Mouse (Mus musculus) neural tube, embryonic 13.5 days (tissue): ENCODE data around the gene Lpin3. TPM values are rescaled to one million over a fixed set of nuclear protein-coding genes. Genes with fewer than 3 reads are reported as not detected.

Experiments
- ATAC-seq: fragments of 200-750 bp; cut with Nextera tagmentation; 2 replicates; pipeline ENCODE4 v1.8.0; 2017; ENCODE audit warnings: low read depth, mild to moderate bottlenecking, moderate TSS enrichment, moderate library complexity
- H3K27ac ChIP-seq: fragments of 300-500 bp; sonication (generic); replicated peaks from 2 replicates; pipeline ENCODE4 v1.5.1; 2015; ENCODE audit warnings: moderate library complexity, mild to moderate bottlenecking, inconsistent platforms
- H3K27me3 ChIP-seq: fragments of 300-500 bp; sonication (generic); 2 replicates; pipeline ENCODE4 v1.6.1; 2015; ENCODE audit warnings: mild to moderate bottlenecking, inconsistent platforms
- H3K36me3 ChIP-seq: fragments of 300-500 bp; sonication (generic); 2 replicates; pipeline ENCODE4 v1.6.1; 2015; ENCODE audit warnings: mild to moderate bottlenecking, inconsistent platforms
- H3K4me1 ChIP-seq: fragments of 300-500 bp; sonication (generic); replicated peaks from 2 replicates; pipeline ENCODE4 v1.6.1; 2015; ENCODE audit warnings: inconsistent platforms
- H3K4me2 ChIP-seq: fragments of 300-500 bp; sonication (generic); 2 replicates; pipeline ENCODE4 v1.6.1; 2015; ENCODE audit warnings: inconsistent platforms, mild to moderate bottlenecking, moderate library complexity
- H3K4me3 ChIP-seq: fragments of 300-500 bp; sonication (generic); 2 replicates; pipeline ENCODE4 v1.5.1; 2015; ENCODE audit warnings: mild to moderate bottlenecking, inconsistent platforms
- H3K9ac ChIP-seq: fragments of 300-500 bp; sonication (generic); 2 replicates; pipeline ENCODE4 v1.6.1; 2015; ENCODE audit warnings: moderate library complexity, mild to moderate bottlenecking, inconsistent platforms
- H3K9me3 ChIP-seq: fragments of 300-500 bp; sonication (generic); 2 replicates; pipeline ENCODE4 v1.6.1; 2016; ENCODE audit warnings: inconsistent platforms
- WGBS: fragments of 180-500 bp; shearing (Covaris S2); methylation state at CpG from one replicate; pipeline ENCODE4 v1.1.7; 2015; 5-methylcytosine and 5-hydroxymethylcytosine counted together
- polyA plus RNA-seq: library from polyadenylated mRNA; unstranded; fragments of >200 nt; fragmentation: Nextera tagmentation; extraction: Ambion mirVana; gene quantifications from 2 replicates; pipeline ENCODE4 v1.2.1, GENCODE M21; 2015

Lpin3 gene
- 0.29 and 0.41 TPM in 2 replicates for polyA plus RNA-seq

- no peak for ATAC-seq
- Histone ChIP-seq H3K9ac (no peak within 1 kb of the TSS), H3K27me3 (no peaks in the 10 kb centered on the region), H3K4me2 (no peak within 1 kb of the TSS), H3K27ac (no peak within 1 kb of the TSS), H3K36me3 (no peaks in the 10 kb centered on the region), H3K4me3 (no peak within 1 kb of the TSS), H3K9me3 (peaks cover 5% of the 10 kb centered on the region; the same call in 1 of the 2 replicates), H3K4me1 (no peaks in the 10 kb centered on the region)
- 68% methylated on average over 13 of the region's 13 CpGs for WGBS
Measured at GRCm38 (mm10) chr2:160880453-160881195, at the start of gene Lpin3. Gene Lpin3, plus strand, starts transcription at chr2:160880670.

DNA sequence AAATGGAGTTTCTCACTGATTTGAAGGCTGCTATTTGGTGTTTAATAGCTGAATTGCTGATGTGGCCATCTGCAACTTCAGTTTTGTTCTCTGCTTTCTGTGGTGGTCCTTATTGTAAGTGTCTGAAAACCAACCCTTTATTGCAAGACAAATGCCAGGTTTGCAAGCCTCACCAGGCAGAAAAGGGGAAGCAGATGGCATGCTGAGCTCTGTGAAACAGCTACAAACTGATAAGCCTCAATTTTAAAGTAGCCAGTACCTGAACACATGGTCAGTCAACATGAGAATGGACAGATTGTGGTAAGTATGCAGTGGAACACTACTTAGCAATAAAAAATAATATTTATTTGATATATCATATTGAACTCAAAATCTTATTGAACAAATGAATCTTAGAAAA, 39.6 kb upstream of the Lpin3 start:
- no peak for ATAC-seq
- no peaks in the 10 kb centered on the region for H3K27me3 ChIP-seq

GRCm38 (mm10) chr2:160847664-160848063, 32.8 kb upstream of the Lpin3 start:
- Histone ChIP-seq H3K4me1 (no peaks in the 10 kb centered on the region), H3K27me3 (no peaks in the 10 kb centered on the region), H3K4me3 (no peak overlapping the region), H3K27ac (no peak overlapping the region), H3K4me2 (no peak overlapping the region), H3K36me3 (no peaks in the 10 kb centered on the region), H3K9me3 (no peaks in the 10 kb centered on the region), H3K9ac (no peak overlapping the region)
- ATAC-seq, result no peak
- 80% methylated on average over 1 of the region's 1 CpGs for WGBS

More for the DNA sequence above, 39.6 kb upstream of the Lpin3 start:
- Histone ChIP-seq H3K9me3 (no peaks in the 10 kb centered on the region), H3K36me3 (no peaks in the 10 kb centered on the region), H3K4me3 (no peak overlapping the region), H3K27ac (no peak overlapping the region), H3K4me1 (no peaks in the 10 kb centered on the region), H3K9ac (no peak overlapping the region), H3K4me2 (no peak overlapping the region)

GRCm38 (mm10) chr2:160848186-160848585, 32.3 kb upstream of the Lpin3 start:
- Histone ChIP-seq H3K4me2 (no peak overlapping the region), H3K4me3 (no peak overlapping the region), H3K9ac (no peak overlapping the region), H3K36me3 (no peaks in the 10 kb centered on the region), H3K27ac (no peak overlapping the region), H3K4me1 (no peaks in the 10 kb centered on the region), H3K27me3 (no peaks in the 10 kb centered on the region), H3K9me3 (no peaks in the 10 kb centered on the region)
- no peak for ATAC-seq
- 95% methylated on average over 2 of the region's 2 CpGs for WGBS

GRCm38 (mm10) chr2:160849617-160850240, 30.7 kb upstream of the Lpin3 start:
- Histone ChIP-seq H3K4me3 (no peak overlapping the region), H3K27ac (no peak overlapping the region), H3K36me3 (no peaks in the 10 kb centered on the region), H3K27me3 (no peaks in the 10 kb centered on the region), H3K4me2 (no peak overlapping the region), H3K9me3 (no peaks in the 10 kb centered on the region), H3K4me1 (no peaks in the 10 kb centered on the region), H3K9ac (no peak overlapping the region)
- ATAC-seq, result no peak
- WGBS, result 86% methylated on average over 3 of the region's 3 CpGs

- no peaks in the 10 kb centered on the region for H3K9me3 ChIP-seq
- no peaks in the 10 kb centered on the region for H3K36me3 ChIP-seq
- ATAC-seq, result no peak
- H3K4me2 ChIP-seq, result no peak overlapping the region
- H3K4me3 ChIP-seq, result no peak overlapping the region
- no peak overlapping the region for H3K9ac ChIP-seq
- 80% methylated on average over 3 of the region's 3 CpGs for WGBS
- no peaks in the 10 kb centered on the region for H3K27me3 ChIP-seq
- no peaks in the 10 kb centered on the region for H3K4me1 ChIP-seq
- no peak overlapping the region for H3K27ac ChIP-seq
Measured at GRCm38 (mm10) chr2:160850360-160850759, 30.1 kb upstream of the Lpin3 start.

DNA sequence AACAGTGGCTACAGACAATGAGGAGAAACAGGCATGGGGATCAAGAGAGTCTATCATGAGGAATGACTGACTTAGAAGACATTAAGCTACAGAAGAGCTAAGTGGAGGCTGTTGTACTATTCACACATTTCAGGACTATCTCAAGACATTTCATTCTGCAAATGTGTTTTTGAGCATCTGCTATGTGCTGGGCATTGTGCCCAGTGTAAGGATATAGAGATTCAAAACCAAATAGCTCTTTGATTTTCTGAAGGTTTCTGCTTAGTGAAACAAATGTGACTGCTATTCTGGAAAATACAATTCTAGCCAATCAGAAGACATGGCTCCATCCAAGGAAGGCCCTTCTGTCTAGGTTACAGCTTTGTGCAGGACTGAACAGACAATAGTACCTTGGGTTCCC, 25.8 kb upstream of the Lpin3 start:
- Histone ChIP-seq H3K4me1 (no peaks in the 10 kb centered on the region), H3K4me2 (no peak overlapping the region), H3K36me3 (no peaks in the 10 kb centered on the region), H3K27me3 (no peaks in the 10 kb centered on the region), H3K9me3 (no peaks in the 10 kb centered on the region), H3K4me3 (no peak overlapping the region), H3K27ac (no peak overlapping the region), H3K9ac (no peak overlapping the region)
- ATAC-seq, result no peak

DNA sequence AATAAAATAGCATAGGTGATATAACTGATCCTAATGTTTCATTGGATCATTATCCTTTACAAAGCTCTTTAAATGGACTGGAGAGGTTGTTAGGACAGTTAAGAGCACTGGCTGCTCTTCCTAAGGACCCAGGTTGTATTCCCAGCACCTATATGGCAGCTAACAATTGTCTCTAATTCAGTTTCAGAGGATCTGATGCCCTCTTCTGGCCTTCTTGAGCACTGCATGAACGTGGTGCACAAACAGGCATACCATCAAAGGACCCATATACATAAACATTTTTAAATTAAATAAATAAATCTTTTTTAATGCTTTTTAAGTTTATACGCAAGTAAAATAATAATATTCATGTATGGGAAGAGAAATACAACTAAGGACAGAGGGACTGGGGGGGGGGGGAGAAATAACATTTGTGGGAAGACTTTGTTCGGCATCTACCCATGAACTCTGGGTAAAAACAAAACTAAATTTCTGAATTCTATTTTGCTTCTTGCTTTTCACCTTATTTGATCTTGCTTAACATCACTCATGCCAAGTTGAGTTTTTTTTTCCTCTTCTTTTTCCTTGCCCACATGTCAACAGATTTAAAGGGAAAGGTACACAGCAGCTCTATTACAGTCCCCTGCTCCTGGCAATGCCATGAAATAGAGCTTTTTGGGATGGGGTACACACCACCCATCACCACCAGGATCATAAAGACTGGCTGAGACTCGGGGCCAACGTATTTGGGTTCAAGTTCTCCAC, 23.9 kb upstream of the Lpin3 start:
- Histone ChIP-seq H3K4me3 (no peak overlapping the region), H3K27me3 (no peaks in the 10 kb centered on the region), H3K36me3 (no peaks in the 10 kb centered on the region), H3K27ac (no peak overlapping the region), H3K4me1 (no peaks in the 10 kb centered on the region), H3K9ac (no peak overlapping the region), H3K9me3 (no peaks in the 10 kb centered on the region), H3K4me2 (no peak overlapping the region)
- WGBS, result 82% methylated on average over 5 of the region's 5 CpGs
- no peak for ATAC-seq

GRCm38 (mm10) chr2:160860363-160860762, 20.1 kb upstream of the Lpin3 start:
- Histone ChIP-seq H3K9ac (no peak overlapping the region), H3K4me3 (no peak overlapping the region), H3K27me3 (no peaks in the 10 kb centered on the region), H3K4me2 (no peak overlapping the region), H3K9me3 (no peaks in the 10 kb centered on the region), H3K4me1 (no peaks in the 10 kb centered on the region), H3K36me3 (no peaks in the 10 kb centered on the region), H3K27ac (no peak overlapping the region)
- ATAC-seq, result no peak
- 97% methylated on average over 1 of the region's 1 CpGs for WGBS

- Histone ChIP-seq H3K9ac (no peak overlapping the region), H3K27ac (no peak overlapping the region), H3K4me2 (no peak overlapping the region), H3K36me3 (no peaks in the 10 kb centered on the region), H3K27me3 (no peaks in the 10 kb centered on the region), H3K4me3 (no peak overlapping the region), H3K9me3 (no peaks in the 10 kb centered on the region), H3K4me1 (no peaks in the 10 kb centered on the region)
- 92% methylated on average over 1 of the region's 1 CpGs for WGBS
- no peak for ATAC-seq
Measured at GRCm38 (mm10) chr2:160864112-160864511, 16.4 kb upstream of the Lpin3 start.

DNA sequence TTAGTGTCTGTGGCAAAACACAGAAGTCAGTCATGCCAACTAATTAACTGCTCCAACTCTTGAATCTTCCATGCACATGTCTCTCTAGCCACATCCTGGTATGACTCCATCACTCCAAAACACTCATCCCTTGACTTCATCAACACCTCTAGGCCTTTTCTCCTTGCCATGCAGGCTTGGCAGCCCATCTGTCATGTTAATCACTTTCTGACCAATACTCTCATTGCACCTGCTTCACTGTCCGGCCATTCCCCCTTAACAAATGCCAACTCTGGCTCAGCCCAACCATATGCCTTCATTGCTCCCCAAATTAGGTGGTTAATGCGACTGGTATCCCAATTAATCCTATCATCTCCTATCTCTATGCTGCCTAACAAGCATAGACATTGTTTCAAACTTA, 15.2 kb upstream of the Lpin3 start:
- ATAC-seq, result no peak
- WGBS, result 81% methylated on average over 2 of the region's 2 CpGs
- no peak overlapping the region for H3K27ac ChIP-seq
- no peaks in the 10 kb centered on the region for H3K27me3 ChIP-seq
- peaks cover 8% of the 10 kb centered on the region for H3K4me1 ChIP-seq
- H3K9me3 ChIP-seq, result no peaks in the 10 kb centered on the region
- no peak overlapping the region for H3K4me2 ChIP-seq
- H3K9ac ChIP-seq, result no peak overlapping the region
- no peak overlapping the region for H3K4me3 ChIP-seq
- no peaks in the 10 kb centered on the region for H3K36me3 ChIP-seq

GRCm38 (mm10) chr2:160869446-160869845, 11.0 kb upstream of the Lpin3 start:
- H3K27me3 ChIP-seq, result no peaks in the 10 kb centered on the region
- no peaks in the 10 kb centered on the region for H3K36me3 ChIP-seq
- ATAC-seq, result no peak
- no peak overlapping the region for H3K27ac ChIP-seq
- 75% methylated on average over 3 of the region's 3 CpGs for WGBS
- H3K9ac ChIP-seq, result no peak overlapping the region
- no peak overlapping the region for H3K4me2 ChIP-seq
- no peak overlapping the region for H3K4me3 ChIP-seq
- no peaks in the 10 kb centered on the region for H3K9me3 ChIP-seq
- peaks cover 31% of the 10 kb centered on the region for H3K4me1 ChIP-seq
